Mouse (Mus musculus): Measurements from ENCODE around the gene Pomt2. TPM values are rescaled to one million over a fixed set of nuclear protein-coding genes. Genes with fewer than 3 reads are reported as not detected.
A peak's percentile ranks its signal among the peaks of the same experiment; 100 is the strongest.

Pomt2 gene
- total RNA-seq, 2 experiments from 2014 or later, result 5.8 to 6.2 TPM

DNA sequence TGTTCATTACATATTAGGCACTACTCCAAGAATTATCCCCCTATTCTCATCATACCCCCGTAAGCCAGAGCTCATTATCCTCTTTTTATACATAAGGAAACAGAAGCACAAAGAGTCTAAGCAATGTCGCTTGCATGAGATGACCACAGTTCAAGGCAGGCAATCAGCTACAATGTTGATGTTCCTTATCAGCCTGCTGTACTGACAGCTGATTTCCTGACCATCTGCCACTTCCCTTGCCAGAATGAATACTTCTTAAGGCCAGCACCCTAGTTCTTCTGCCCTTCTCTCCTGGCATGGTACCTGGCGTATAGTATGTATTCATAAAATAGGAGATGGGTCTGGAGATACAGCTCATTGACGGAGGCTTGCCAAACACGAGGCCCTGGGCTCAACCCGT lies 15.6 kb downstream of the Pomt2 start:
- no peak for DNase-seq
- intact Hi-C loops (cut with DNase I; ENCODE audit: low total_unique reads), result loop anchor here (10.0 kb wide), 1 partner anchor 203 kb away; no protein-coding TSS in a partner anchor

DNA sequence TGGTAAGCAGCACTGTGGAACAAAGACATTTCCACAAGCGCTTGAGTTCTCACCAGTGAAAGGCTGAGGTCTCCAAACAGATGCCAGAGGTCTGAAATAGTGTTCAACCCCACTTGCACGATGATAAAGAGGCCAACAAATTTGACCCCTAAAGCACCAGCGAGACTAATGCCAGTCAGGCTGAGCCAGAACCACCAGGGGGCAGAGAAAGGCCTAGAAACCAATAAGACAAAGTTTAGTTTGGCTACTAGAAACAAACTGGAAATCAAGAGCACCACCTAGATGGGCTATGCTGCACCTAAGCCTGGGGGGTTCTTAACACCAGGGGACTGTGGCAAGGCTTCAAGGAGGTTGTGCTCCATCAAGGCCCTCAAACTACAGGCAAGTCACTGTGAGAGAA lies 16.1 kb downstream of the Pomt2 start:
- DNase-seq, result peak; percentile 16
- intact Hi-C loops (cut with DNase I; ENCODE audit: low total_unique reads), result loop anchor here (10.0 kb wide), 1 partner anchor 203 kb away; no protein-coding TSS in a partner anchor

DNA sequence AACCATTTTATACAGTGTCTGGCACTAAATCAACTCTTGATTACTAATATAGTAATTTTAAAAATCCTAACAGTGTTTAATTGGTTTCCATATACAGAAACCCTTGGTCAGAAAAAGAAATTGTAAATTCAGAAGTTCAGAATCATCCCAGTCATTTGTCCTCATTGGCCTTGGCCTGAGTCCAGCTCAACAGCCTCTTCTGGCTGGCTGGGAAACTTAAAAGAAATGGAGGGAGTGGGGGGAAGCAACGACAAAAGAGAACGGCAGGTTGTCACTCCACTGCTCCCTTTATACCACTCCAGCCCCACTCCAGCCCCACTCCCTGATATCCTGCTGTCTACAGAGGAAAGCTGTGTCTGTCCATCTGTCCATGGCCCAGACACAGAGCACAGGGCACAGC lies 16.6 kb downstream of the Pomt2 start:
- DNase-seq, result no peak
- intact Hi-C loops (cut with DNase I; ENCODE audit: low total_unique reads), result loop anchor here (10.0 kb wide), 1 partner anchor 204 kb away; no protein-coding TSS in a partner anchor

DNA sequence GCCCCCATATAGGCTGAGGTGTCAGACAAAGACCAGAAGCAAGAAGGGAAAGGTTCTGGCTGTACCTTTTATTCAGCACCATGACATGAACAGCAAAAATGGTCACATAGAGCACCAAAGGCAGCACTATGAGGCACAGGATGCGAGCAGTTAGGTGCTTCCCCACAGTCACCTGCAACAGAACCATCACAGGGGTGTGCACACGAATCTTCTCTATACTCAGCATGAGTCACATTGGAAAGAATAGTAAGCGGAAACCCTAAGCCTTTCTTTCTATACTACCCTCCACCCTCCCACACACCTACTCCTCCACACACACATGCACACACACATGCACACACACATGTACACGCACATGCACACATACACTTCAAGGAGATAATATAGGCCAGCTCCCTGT lies 17.5 kb downstream of the Pomt2 start:
- intact Hi-C loops (cut with DNase I; ENCODE audit: low total_unique reads), result loop anchor here (10.0 kb wide), 1 partner anchor 205 kb away; no protein-coding TSS in a partner anchor
- DNase-seq, result no peak

DNA sequence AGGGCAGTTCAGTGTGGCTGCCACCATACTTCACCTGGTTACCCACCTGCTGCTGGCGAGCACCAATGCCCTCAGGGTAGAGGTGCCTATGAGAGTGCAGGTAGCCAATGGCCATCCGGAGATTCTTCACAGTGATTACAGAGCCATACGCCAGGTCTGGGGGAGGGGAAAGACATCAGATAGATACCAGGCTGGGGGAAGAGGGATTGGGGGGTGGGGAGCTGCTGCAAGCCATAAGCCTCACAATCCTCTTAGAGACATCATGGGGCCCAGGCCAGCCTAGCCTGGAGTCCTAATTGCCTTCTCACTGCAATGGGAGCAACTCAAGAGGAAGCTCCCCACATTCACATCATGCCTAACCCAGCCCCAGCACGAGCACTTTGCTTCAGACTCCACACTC lies 20.5 kb downstream of the Pomt2 start:
- no peak for DNase-seq
- intact Hi-C loops (cut with DNase I; ENCODE audit: low total_unique reads), result no loop called here

DNA sequence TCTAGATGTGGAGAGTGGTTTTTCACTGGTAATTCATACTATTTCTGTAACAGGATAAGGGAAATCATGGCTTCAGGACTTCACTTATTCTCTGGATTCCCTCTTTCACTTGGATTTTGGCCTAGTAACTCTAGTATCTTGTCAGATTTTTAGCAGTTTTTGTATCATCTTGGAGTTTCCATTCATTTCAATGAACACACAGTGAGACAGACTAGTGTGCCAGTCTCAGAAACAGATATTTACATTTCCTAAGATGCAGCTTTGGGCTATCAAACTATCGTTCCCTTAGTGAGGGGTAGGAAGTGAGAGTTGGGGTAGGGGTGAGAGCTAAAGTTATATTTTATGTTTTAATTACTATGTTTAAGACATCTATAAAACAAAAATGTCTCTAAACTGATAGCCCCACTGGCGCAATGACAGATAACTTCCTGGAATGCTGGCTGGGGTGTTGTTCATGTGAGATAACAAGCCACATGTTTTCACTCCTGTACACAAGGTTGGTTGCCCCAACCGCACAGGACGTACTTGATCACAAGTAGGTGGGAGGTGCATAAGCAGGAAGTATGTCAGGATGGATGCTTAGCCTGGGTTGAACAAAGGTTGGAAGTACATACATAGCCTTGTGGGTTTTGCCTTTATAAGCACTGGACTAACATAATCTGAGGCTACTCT lies 25.7 kb downstream of the Pomt2 start:
- DNase-seq, result no peak
- intact Hi-C loops (cut with DNase I; ENCODE audit: low total_unique reads), result no loop called here

DNA sequence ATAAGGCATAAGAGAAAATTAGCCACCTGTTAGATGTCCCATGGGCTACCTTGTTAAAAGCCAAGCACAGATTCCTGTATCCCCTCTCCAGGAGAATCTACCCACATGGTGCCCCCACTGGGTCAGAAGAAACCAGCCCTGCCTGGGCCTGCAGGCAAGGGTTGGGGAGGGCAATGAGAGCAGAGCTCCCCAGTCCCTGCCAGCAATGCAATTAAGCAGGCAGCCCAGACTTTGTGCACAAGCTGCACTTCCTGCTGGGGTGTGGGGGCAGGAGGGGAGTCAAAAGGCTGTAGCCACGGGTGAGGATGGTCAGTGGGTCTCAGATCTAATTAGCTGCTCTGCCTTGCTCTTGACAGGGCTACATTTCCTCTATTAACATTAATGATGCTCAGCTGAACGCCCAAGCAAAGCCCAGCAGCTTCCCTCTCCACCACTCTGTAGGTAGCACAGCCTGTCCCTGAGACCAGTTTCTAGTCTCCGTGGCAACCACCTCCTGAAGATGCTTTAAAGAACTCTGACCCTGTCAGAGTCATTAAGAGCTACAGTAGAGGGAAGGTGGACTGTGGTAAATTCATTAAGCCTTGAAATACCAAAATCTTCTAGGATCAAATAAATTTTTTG lies 40.3 kb downstream of the Pomt2 start:
- DNase-seq, result no peak
- intact Hi-C loops (cut with DNase I; ENCODE audit: low total_unique reads), result no loop called here

DNA sequence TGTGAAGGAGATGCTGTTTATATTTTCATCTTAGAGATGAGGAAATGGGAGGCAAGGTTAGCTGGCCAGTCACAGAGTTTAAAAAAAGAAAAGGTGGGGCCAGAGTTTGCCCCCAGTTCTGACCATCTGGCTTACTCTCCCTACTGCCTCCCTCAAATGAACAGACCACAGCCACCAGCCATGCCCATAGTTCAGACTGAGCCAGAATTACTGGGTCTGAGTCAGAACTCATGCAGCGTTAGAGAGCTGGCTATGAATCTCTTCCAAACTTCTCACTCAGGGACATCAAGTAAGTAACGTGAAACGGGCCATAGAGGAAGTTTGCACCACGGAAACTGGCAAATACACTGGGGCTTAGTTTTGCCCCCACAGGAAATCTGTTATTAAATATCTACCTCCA lies 43.0 kb downstream of the Pomt2 start:
- no peak for DNase-seq
- intact Hi-C loops (cut with DNase I; ENCODE audit: low total_unique reads), result no loop called here

DNA sequence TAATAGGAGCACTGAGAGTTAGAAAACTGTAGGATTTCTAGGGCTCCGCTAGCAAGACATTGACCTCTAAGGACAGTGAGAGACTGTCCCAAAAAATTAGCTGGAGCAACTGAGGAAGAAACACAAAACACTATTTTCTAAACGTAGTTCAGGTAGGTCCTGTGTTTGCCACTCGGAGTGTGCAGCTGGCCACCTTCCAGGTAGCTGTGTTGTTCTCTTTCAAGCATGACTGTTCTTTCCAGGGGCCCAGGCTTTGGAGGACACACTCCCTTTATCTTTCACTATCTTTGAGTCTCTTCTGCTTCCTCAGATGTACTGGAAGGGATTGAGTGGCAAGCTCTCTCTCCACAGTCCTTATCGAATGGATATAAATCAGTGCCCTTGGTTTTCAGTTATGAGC lies 44.3 kb downstream of the Pomt2 start:
- no peak for DNase-seq
- intact Hi-C loops (cut with DNase I; ENCODE audit: low total_unique reads), result no loop called here

DNA sequence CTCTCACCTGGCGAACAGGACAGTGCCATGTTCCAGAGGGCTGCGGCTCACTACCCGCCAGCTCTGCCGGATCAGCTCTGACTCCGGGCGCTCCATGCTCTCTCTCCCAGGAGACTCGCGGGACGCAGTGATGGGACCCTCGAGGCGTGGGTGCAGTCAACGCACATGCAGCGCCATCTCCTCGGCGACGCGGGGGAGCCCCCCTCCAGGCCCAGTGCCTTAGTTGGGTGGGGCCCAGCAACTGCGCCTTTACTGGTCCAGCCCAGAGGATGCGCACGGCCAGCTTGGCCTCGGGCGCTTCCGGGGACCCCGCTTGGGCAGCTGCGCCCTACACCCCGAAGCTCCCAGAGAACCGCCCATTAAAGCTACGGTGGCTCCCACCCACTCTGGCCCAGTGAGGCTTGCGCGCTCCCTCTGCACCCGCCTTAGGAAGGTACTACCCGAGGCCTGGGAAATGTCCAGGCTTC lies 45.6 kb downstream of the Pomt2 start, which contains the start of gene Ngb:
TSS of gene Ngb (minus strand) at position 375 of the 467 bp plus-strand sequence.
- intact Hi-C loops (cut with DNase I; ENCODE audit: low total_unique reads), result no loop called here
- DNase-seq, result no peak

DNA sequence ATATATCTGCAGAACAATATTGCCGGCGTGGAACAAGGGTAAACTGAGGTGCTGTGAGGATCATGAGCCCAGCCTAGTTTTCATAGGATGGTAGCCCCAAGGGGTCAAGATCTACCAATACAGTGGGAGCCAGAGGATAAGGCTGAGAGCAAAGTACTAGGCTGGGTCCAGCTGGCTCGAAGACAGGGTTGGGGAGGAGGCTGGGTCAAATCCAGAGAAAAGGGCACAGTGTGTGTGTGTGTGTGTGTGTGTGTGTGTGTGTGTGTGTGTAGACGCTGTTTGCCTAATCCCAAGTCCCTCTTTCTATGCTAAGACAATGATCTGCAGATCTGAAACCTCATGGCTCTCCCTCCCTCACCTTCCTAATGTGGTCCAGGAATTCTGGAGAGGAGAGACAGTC lies 47.4 kb downstream of the Pomt2 start:
- intact Hi-C loops (cut with DNase I; ENCODE audit: low total_unique reads), result no loop called here
- no peak for DNase-seq

DNA sequence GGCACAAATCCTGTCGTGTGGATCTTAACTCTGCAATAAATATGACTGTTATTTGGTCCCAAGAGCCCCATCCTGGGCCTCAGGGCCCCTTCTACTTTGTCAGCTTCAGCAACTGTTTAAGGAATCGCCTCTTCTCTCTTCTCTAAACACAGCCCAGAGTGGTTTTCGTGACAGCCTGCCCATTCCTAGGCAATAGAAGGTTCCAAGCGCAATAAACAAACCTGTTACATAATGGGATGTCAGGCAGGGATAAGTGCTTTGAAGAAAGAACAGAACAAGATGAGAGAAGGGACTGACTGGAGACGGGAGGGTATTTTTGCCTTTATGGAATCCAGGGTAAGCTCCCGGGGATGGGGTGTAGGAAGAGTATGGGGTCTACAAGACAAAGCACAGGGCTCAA lies 54.1 kb downstream of the Pomt2 start:
- no peak for DNase-seq
- intact Hi-C loops (cut with DNase I; ENCODE audit: low total_unique reads), result no loop called here

DNA sequence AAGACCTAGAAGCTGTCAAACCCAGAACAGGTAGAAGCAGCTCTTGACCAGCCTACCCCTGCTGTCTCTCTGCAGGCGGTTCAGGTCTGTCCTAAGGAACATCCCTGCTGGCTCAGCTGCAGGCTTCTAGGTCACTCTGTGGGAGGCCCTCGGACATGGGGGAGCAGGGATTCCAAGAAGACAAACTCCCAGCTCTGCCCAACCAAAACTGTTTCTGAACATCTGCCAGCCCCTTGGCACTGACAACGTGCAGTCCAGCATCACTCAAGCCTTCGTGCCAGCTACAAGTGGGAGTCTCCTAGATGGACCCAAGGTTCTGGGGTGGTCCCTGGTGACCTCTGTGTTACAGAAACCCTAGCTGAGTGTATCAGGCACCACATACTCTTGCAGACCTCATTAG lies 54.5 kb downstream of the Pomt2 start:
- intact Hi-C loops (cut with DNase I; ENCODE audit: low total_unique reads), result no loop called here
- no peak for DNase-seq

DNA sequence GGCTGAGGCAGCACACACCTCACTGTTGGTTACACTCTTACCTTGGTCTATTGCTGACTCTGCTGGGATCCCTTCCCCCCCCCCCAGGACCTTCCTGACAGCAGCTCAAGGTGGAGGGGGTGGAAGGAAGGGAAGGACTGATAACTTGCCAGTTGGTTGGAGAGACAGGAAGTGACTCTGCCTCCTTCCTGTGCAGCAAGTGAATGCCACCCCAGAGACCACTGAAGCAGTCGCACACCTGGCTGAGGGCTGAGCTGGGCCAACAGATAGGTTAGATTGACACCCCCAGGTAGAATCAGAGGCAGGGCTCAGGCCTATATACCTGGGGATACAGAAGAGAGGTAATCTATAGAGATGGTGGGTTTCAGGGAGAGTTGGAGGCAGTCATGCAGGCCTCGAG lies 55.9 kb downstream of the Pomt2 start:
- no peak for DNase-seq
- intact Hi-C loops (cut with DNase I; ENCODE audit: low total_unique reads), result no loop called here

DNA sequence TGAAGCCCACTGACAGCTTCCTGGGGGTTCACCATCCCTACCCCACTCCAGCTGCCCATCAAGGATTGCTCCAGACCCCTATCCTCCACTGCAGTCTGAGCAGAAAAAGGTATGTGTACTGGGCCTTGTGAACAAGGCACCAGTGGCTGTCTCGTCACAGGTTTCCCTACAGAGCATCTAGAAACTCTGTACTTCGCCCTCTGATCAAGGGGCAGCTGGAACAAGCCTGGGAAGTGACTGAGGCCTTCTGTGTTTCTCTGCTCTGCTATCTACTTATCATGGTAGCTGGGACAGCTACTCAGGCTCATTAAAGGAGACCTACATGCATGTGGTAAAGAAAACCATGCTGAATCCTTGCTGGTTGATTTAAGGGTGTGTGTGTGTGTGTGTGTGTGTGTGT lies 58.1 kb downstream of the Pomt2 start:
- no peak for DNase-seq
- intact Hi-C loops (cut with DNase I; ENCODE audit: low total_unique reads), result no loop called here

DNA sequence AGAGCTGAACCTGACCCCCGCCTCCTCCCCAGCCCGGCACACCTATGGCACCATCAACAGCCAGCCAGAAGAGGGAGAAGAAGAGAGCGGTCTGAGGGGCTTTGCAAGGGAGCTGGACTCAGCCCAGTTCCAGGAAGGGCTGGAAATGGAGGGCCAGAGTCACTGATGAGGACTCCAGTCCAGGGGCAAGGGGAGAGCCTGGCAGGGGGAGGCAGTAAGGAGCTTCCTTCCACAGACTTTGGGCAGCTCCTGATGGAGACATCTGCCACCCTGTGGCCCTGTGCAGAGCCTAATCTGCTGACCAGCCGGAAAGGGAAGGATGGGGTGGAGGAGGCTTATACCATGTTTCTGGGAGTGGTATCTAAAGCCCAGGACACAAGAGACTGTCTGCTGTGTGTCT lies 58.5 kb downstream of the Pomt2 start:
- DNase-seq, result no peak
- intact Hi-C loops (cut with DNase I; ENCODE audit: low total_unique reads), result no loop called here

DNA sequence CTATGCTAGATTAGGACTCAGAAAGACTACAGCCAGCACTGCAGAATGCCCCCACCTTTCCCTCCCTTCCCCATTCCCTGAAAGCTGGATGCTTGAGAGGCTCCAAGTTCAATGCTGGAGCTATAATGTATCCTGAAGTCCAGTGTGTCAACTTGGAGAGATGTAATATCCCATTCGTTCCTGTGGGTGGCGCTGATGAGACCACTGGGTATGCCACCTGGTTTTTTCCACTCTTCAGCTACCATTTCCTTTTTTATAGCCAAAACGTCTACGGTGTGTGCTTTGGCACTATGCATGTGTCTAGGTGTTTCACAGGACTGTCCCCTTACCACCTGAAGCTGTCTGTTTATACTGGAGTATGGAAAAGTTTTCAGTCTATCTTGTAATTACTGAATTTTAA lies 59.4 kb downstream of the Pomt2 start:
- intact Hi-C loops (cut with DNase I; ENCODE audit: low total_unique reads), result no loop called here
- no peak for DNase-seq

DNA sequence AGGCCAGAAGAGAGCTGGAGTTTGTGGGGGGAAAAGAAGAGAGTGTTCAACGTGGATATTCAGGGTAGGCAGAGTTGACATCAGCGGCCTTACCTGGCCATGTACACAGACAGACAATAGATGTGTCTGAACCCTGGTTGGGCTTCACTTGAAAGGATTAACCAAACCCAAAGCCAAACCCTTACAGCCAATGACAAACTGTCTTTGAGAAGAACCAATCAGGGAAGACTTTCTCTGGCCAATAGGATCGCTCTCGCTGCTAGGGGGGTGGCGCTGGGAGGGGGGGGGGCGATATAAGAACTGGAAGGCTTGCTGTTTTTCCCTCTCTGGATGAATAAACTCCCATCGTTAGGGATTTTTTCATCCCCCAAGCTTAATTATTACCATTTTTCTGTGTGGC lies 60.5 kb downstream of the Pomt2 start:
- no peak for DNase-seq
- intact Hi-C loops (cut with DNase I; ENCODE audit: low total_unique reads), result no loop called here

DNA sequence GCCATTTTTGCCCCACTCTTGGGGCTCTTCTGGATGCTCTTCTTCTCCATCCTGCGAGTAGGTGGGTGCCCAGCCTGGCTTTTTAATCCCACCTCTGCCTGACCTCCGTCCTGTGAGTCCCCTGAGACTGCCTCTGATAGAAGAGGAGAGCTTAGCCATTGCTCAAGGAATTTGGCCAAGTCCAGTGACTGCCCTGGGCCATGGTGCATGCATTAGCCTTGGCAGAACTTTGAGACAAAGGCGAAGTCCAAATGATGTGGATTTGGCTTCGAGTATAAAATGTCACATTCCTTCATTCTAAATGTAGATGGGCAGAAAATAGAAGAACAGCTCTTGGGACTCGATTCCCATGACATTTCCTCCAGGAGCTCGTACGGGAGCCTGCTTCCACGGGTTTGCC lies 65.0 kb downstream of the Pomt2 start:
- intact Hi-C loops (cut with DNase I; ENCODE audit: low total_unique reads), result no loop called here

DNA sequence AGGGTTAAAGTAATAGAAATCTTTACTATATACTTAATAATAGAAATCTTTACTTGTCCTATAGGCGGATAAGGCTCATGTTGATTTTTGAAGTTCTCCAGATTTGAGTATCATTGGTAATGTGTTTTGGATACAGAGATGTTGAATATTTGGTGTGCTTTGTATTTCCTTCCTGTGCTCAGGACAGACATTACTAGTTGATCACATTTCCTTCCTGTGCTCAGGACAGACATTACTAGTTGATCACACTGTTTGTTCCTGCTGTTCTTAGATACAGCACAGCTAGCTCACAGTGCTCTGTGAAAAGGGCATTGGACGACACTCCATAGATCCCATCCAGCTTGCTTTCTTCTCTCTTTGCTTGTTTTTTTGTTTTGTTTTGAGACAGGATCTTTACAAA lies 71.2 kb downstream of the Pomt2 start:
- intact Hi-C loops (cut with DNase I; ENCODE audit: low total_unique reads), result no loop called here

More for the DNA sequence above, 65.0 kb downstream of the Pomt2 start:
- no peak for DNase-seq

DNA sequence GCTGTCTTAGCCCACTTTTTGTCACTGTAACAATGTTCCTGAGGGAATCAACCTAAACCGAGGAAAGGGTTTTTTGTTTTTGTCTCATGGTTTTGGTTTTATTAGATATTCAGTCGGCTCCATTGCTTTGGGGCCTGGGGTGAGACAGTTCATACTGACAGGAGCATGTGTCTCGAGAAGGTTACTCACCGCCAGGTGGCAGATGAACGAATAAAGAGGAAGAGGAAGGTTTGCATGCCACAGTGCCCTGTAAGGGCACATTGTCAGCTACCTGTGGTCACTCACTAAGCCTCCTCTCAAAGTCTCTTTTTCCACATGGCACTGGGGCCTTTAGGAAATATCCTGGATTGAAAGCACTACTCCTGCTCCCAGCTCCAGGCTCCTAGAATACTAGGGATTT lies 77.2 kb downstream of the Pomt2 start:
- intact Hi-C loops (cut with DNase I; ENCODE audit: low total_unique reads), result no loop called here
- DNase-seq, result no peak

More for the DNA sequence above, 71.2 kb downstream of the Pomt2 start:
- no peak for DNase-seq
